Mouse (Mus musculus) G1E (cell line): ENCODE data around the gene Thada.

Source experiments
- CTCF ChIP-seq: IDR thresholded peaks from 2 replicates; pipeline ENCODE4 v1.5.1; 2012; ENCODE audit warnings: low read depth, low read length, inconsistent platforms, mixed read lengths
- GATA1 ChIP-seq: IDR thresholded peaks from 2 replicates; pipeline ENCODE4 v1.6.1; 2012; ENCODE audit warnings: borderline replicate concordance, low read length, inconsistent platforms, mixed read lengths
- POLR2AphosphoS5 ChIP-seq: IDR thresholded peaks from 2 replicates; pipeline ENCODE4 v1.6.1; 2012; ENCODE audit warnings: low read depth, low read length, inconsistent platforms; ENCODE audit not compliant: insufficient replicate concordance
- TAL1 ChIP-seq: conservative IDR thresholded peaks from 2 replicates; pipeline ENCODE4 v1.6.1; 2012; ENCODE audit warnings: low read depth, low read length, inconsistent platforms, mixed read lengths

DNA sequence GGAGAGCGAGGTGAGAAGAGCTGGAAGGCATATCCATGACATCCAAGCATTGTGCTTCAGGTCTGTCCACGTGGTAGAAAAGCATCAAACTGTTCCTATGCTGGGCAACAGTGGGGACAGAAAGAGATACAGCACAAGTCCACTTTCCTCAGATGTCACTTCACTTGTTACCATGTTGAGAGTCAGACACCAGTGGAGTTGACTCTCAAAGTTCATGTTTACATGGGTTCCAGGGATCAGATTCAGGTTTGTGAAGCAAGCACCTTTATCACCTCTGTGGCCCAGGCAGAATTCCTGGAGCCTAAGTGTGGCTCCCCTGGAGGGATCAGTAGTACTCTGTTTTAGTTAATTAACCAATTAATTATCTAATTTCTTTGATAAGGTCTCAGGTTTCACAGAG is 232.2 kb downstream of the Thada start:
- TF ChIP-seq CTCF (no peak), TAL1 (no peak), POLR2AphosphoS5 (no peak), GATA1 (no peak)
